Mouse (Mus musculus) megakaryocyte-erythroid progenitor cell, adult 5 weeks (primary cell): ENCODE results near the gene Slc16a4. TPM values are rescaled to one million over a fixed set of nuclear protein-coding genes. Genes with fewer than 3 reads are reported as not detected.

ENCODE experiments used
- polyA plus RNA-seq: library from polyadenylated mRNA; stranded (reverse); fragments of >175 nt; gene quantifications from 2 replicates; pipeline ENCODE4 v1.2.3, GENCODE M21; 2012

Gene Slc16a4
- 0.04 TPM in 1 of 2 replicates, not detected in the other for polyA plus RNA-seq

GRCm38 (mm10) chr3:107290764-107291381 lies at the start of gene Slc16a4:
TSS of gene Slc16a4 (plus strand) at chr3:107291230.

GRCm38 (mm10) chr3:107278479-107279269 lies 12.4 kb upstream of the Slc16a4 start, which contains the start of gene Lamtor5:
TSS of gene Lamtor5 (plus strand) at chr3:107278858.

GRCm38 (mm10) chr3:107333381-107334201 lies 42.6 kb downstream of the Slc16a4 start, which contains the start of gene Rbm15:
TSS of gene Rbm15 (minus strand) at chr3:107333673.

Other genes starting within 250 kb of the Slc16a4 start
- gene Kcna2, start 190.1 kb upstream of the Slc16a4 start, polyA plus RNA-seq = not detected in 2 replicates
- not detected in 2 replicates for gene Kcna10, start 108.2 kb upstream of the Slc16a4 start, polyA plus RNA-seq
- not detected in 2 replicates for gene Cym, start 69.5 kb upstream of the Slc16a4 start, polyA plus RNA-seq
- gene A630076J17Rik, start 60.6 kb upstream of the Slc16a4 start, polyA plus RNA-seq = not detected in 2 replicates
- 0.14 TPM in 1 of 2 replicates, not detected in the other for gene Prok1, start 51.5 kb upstream of the Slc16a4 start, polyA plus RNA-seq
- 25.0 and 38.0 TPM in 2 replicates for gene Lamtor5, start 12.4 kb upstream of the Slc16a4 start, polyA plus RNA-seq
- gene Rbm15, start 42.4 kb downstream of the Slc16a4 start, polyA plus RNA-seq = 8.8 and 10.2 TPM in 2 replicates
- 0.02 TPM in 1 of 2 replicates, not detected in the other for gene Kcnc4, start 168.3 kb downstream of the Slc16a4 start, polyA plus RNA-seq
- 0.03 and 0.65 TPM in 2 replicates for gene Slc6a17, start 226.8 kb downstream of the Slc16a4 start, polyA plus RNA-seq